Mouse (Mus musculus) naive thymus-derived CD4-positive, alpha-beta T cell, adult 2 months (primary cell): ENCODE results near the gene Olfr527.
A peak's percentile ranks its signal among the peaks of the same experiment; 100 is the strongest.

Experiments used
- DNase-seq: peaks from one replicate; pipeline ENCODE4 v3.0.0-alpha.2; 2011; ENCODE audit warnings: low read depth

Gene Olfr527

DNA sequence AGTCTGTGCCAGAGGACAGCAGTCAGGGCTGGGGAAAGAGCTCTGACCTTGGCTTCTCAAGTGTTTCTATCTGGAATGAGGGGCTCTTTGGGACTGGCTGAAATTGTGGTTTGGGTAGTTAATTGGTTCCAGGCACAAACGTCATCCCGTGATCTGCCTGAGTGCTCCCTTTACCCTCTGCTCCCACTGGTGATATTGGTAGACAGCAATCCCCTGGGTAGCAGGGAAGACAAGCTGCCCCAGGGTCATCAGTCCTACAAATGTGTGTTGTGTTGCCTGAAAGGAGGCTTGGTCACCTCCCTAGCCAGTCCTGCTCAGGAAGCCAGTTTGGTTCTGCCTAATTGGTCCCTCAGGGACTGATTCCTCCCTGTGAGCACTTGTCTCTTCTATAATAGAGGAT lies at the start of gene Olfr527:
Gene Olfr527, plus strand, starts transcription at position 301 of the 400 bp plus-strand sequence.
- DNase-seq = no peak

DNA sequence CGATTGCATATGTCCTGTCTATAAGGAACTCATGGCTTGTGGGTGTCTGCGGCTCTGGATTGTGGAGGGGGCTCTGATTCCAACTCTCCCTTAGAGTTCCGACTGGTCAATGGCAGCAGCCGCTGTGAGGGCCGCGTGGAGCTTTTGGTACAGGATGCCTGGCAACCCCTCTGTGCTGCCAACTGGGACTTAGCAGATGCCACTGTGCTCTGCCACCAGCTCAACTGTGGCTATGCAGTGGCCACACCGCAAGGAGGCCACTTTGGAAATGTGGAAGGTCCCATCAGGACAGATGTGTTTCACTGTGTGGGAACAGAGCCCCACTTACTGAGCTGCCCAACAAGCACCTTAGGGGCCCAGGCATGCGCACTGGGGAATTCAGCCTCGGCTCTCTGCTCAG lies 38.1 kb upstream of the Olfr527 start:
- DNase-seq = no peak

- DNase-seq = no peak
Observed at GRCm38 (mm10) chr7:140296876-140297275, 36.9 kb upstream of the Olfr527 start.

- DNase-seq = no peak
Observed at GRCm38 (mm10) chr7:140299416-140299815, 34.4 kb upstream of the Olfr527 start.

DNA sequence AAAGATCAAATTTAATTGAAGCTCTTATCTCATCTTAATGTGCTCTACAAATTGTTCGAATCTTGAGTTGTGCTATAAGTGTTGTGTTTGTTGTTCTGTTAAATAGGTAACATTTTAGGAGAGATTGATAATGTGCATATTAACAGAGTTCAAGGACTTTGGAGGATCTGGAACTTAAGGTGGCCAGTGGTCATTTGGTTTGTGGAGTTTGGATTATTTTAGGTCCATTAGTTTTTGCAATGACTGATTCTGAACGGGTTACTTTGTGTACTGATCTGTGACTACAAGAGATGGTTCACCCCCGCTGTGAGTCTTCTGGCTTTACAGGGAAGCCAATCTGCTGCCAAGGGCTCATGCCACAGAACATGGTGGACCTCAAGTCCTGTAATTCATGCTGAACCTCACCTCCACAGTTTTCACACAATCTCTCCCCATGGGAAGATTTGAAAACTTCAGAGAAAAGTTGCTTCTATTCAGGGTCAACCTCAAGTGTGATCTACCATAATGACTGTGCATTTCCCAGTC lies 13.9 kb upstream of the Olfr527 start:
- no peak for DNase-seq

DNA sequence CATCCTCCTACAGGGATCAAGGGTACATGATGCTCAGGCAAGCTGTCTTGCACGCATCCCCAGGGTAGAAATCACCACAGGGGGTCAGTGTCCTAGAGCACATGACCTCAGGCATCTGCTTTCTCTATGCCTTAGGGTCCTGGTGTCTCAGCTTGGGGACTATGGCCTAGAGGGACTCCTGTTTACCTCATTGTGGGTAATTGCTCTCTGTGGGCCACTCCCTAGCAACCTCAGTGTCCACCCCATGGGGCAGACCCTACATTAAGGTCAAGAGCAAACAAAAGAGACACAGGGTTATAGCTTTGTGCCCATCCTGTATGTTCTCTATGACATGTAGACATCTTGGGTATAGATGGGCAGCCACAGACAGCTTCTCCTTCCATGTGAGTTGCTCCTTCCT lies 13.3 kb upstream of the Olfr527 start, which contains the start of gene Olfr525:
Gene Olfr525, plus strand, starts transcription at position 301 of the 400 bp plus-strand sequence.
- DNase-seq = peak; percentile 30

- DNase-seq = peak; percentile 70
Observed at GRCm38 (mm10) chr7:140321135-140321534, 12.7 kb upstream of the Olfr527 start.

DNA sequence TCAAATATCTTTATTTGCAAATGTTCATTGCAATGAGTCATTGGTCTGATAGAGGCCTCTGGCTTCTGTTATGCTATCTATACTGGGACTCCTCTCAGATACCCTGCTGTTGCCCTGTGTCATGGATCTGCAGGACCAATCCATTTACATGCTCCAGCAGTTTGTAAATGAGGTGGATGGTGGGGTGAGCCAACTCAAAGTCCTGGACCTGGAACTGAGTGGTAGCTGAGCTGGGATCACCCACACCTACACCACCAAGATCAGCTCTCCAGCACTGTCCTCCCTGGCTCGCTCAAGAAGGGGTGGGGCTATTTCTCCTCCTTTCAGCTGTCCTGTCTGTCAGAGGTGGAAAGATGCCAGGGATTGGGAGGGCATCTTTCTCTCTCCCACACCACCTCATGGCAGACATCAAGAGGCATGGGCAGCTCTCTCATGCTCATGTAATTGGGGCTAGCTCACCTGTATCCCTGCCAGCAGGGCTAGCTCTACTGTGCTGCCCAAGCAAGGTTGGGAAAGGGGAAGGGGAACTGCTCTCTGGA lies 4.0 kb upstream of the Olfr527 start:
- no peak for DNase-seq

- DNase-seq = no peak
Observed at GRCm38 (mm10) chr7:140361571-140361970, 27.8 kb downstream of the Olfr527 start, which contains the start of gene Olfr60. Gene Olfr60 (minus strand): TSS chr7:140361671.

DNA sequence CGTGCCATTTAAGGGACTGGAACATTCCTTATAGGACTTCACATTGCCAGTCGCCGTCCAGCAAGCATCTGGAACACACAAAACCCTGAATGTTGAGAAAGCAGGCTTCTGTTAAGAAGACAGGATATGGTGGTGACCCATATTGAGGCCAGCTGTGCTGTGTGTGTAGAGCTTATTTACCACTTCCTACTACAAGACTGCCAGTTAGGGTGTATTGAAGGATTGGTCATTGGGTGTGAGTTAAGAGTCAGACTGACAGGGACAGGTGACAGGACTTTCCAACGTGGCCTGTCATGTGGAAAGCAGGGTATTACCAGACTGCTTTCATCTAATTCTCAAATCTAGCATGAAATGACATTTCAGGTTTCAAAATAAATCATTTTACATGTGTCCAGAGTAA lies 40.5 kb downstream of the Olfr527 start:
- DNase-seq = peak; percentile 43

DNA sequence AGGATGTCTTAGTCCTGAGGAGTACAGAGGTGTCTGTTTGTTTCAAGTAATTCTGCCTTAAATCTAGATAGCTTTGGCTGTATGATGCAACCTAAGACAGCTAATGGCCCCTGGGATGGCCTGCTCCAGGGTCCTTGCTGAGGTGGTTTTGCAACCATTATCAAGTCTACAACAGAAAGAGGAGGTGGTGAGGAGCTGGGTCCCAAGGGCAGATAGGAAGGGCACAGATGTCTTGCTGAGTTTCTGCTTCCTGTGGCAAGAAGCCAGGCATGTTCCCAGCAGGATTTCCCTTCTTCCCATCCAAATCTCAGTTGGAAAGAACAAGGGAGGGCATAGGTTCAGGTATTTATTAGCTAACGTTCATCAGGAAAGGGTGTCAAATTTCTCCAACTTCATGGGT lies 42.4 kb downstream of the Olfr527 start, which contains the start of gene Olfr530:
Gene Olfr530, minus strand, starts transcription at position 101 of the 400 bp plus-strand sequence.
- DNase-seq = no peak

DNA sequence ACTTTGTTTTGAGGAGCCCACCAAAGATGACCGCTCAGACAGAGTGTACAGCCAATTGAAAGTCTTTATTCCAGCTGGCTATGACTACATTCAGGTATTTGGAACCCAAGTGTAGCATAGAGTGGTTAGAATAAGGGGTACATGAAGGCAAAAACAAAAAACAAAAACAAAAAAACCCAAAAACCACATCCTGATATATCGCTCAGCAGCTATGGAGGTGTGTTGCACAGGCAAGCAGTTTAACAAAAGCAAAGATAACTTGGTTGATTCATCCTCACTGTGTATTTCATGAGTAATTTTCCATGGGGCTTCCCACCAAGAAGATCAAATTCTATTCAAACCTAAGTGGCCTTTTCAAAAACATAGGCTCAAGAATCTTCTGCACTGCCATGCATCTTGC lies 43.1 kb downstream of the Olfr527 start:
- peak; percentile 41 for DNase-seq
